Mouse (Mus musculus): Measurements from ENCODE around the gene Trim30a. TPM values are rescaled to one million over a fixed set of nuclear protein-coding genes. Genes with fewer than 3 reads are reported as not detected.

The Trim30a gene
- polyA plus RNA-seq, 1 experiment = not detected

- no peaks in the 10 kb centered on the region for H3K79me2 ChIP-seq (ENCODE audit: control insufficient read depth, insufficient read depth)
- TF ChIP-seq MAX (IDR thresholded peaks at IDR 0.05) (no peak), FOSL1 (IDR thresholded peaks at IDR 0.05; ENCODE audit: insufficient read depth, low read length, poor library complexity, severe bottlenecking) (no peak), MYOG (IDR thresholded peaks at IDR 0.05; ENCODE audit: control insufficient read depth, extremely low read depth, insufficient read length) (no peak), CEBPB (IDR thresholded peaks at IDR 0.05; ENCODE audit: low read depth) (no peak), USF1 (IDR thresholded peaks at IDR 0.05; ENCODE audit: low read depth) (no peak), MYOD1 (IDR thresholded peaks at IDR 0.05; ENCODE audit: control insufficient read depth, insufficient read length, low read depth) (no peak), CTCF (IDR thresholded peaks at IDR 0.05; ENCODE audit: control insufficient read depth, insufficient read depth, insufficient read length) (no peak)
- H3K4me3 ChIP-seq (ENCODE audit: insufficient read depth, poor library complexity, severe bottlenecking) = no peak overlapping the region
- H3K36me3 ChIP-seq (ENCODE audit: control insufficient read depth, insufficient read depth) = no peaks in the 10 kb centered on the region
- H3ac ChIP-seq (ENCODE audit: control insufficient read depth, insufficient read length, low read depth) = no peak overlapping the region
- H3K27me3 ChIP-seq (ENCODE audit: control insufficient read depth, insufficient read depth, insufficient read length) = no peaks in the 10 kb centered on the region
- H3K79me3 ChIP-seq (ENCODE audit: low read depth) = no peaks in the 10 kb centered on the region
Measured at GRCm38 (mm10) chr7:104404460-104404950, 60.5 kb downstream of the Trim30a start.

GRCm38 (mm10) chr7:104401140-104401539, 63.9 kb downstream of the Trim30a start:
- no peak for TF ChIP-seq FOSL1 (IDR thresholded peaks at IDR 0.05; ENCODE audit: insufficient read depth, low read length, poor library complexity, severe bottlenecking)
- no peaks in the 10 kb centered on the region for H3K27me3 ChIP-seq (ENCODE audit: control insufficient read depth, insufficient read depth, insufficient read length)

GRCm38 (mm10) chr7:104400698-104401097, 64.3 kb downstream of the Trim30a start, which contains the start of gene Trim30c:
TSS of gene Trim30c (minus strand) at chr7:104400837.
- no peak within 1 kb of the TSS for H3K4me3 ChIP-seq (ENCODE audit: insufficient read depth, poor library complexity, severe bottlenecking)

More at GRCm38 (mm10) chr7:104401140-104401539, 63.9 kb downstream of the Trim30a start:
- Histone ChIP-seq H3ac (ENCODE audit: control insufficient read depth, insufficient read length, low read depth) (no peak overlapping the region), H3K36me3 (ENCODE audit: control insufficient read depth, insufficient read depth) (no peaks in the 10 kb centered on the region), H3K79me3 (ENCODE audit: low read depth) (no peaks in the 10 kb centered on the region), H3K4me3 (ENCODE audit: insufficient read depth, poor library complexity, severe bottlenecking) (no peak overlapping the region), H3K79me2 (ENCODE audit: control insufficient read depth, insufficient read depth) (no peaks in the 10 kb centered on the region)

GRCm38 (mm10) chr7:104398492-104398891, 66.5 kb downstream of the Trim30a start:
- no peak for TF ChIP-seq FOSL1 (IDR thresholded peaks at IDR 0.05; ENCODE audit: insufficient read depth, low read length, poor library complexity, severe bottlenecking)
- no peak for TF ChIP-seq CTCF (IDR thresholded peaks at IDR 0.05; ENCODE audit: control insufficient read depth, insufficient read depth, insufficient read length)
- no peak for TF ChIP-seq MYOG (IDR thresholded peaks at IDR 0.05; ENCODE audit: control insufficient read depth, extremely low read depth, insufficient read length)
- no peak for TF ChIP-seq MAX (IDR thresholded peaks at IDR 0.05)
- TF ChIP-seq MYOD1 (IDR thresholded peaks at IDR 0.05; ENCODE audit: control insufficient read depth, insufficient read length, low read depth) = no peak
- no peak for TF ChIP-seq USF1 (IDR thresholded peaks at IDR 0.05; ENCODE audit: low read depth)
- no peak for TF ChIP-seq CEBPB (IDR thresholded peaks at IDR 0.05; ENCODE audit: low read depth)
- no peaks in the 10 kb centered on the region for H3K27me3 ChIP-seq (ENCODE audit: control insufficient read depth, insufficient read depth, insufficient read length)
- H3K79me2 ChIP-seq (ENCODE audit: control insufficient read depth, insufficient read depth) = no peaks in the 10 kb centered on the region
- no peak overlapping the region for H3K4me3 ChIP-seq (ENCODE audit: insufficient read depth, poor library complexity, severe bottlenecking)
- H3K36me3 ChIP-seq (ENCODE audit: control insufficient read depth, insufficient read depth) = no peaks in the 10 kb centered on the region
- H3K79me3 ChIP-seq (ENCODE audit: low read depth) = no peaks in the 10 kb centered on the region
- H3ac ChIP-seq (ENCODE audit: control insufficient read depth, insufficient read length, low read depth) = no peak overlapping the region

More at GRCm38 (mm10) chr7:104400698-104401097, 64.3 kb downstream of the Trim30a start, which contains the start of gene Trim30c:
- no peaks in the 10 kb centered on the region for H3K79me2 ChIP-seq (ENCODE audit: control insufficient read depth, insufficient read depth)
- no peak within 1 kb of the TSS for H3ac ChIP-seq (ENCODE audit: control insufficient read depth, insufficient read length, low read depth)
- no peaks in the 10 kb centered on the region for H3K79me3 ChIP-seq (ENCODE audit: low read depth)
- no peak for TF ChIP-seq CEBPB (IDR thresholded peaks at IDR 0.05; ENCODE audit: low read depth)
- TF ChIP-seq CTCF (IDR thresholded peaks at IDR 0.05; ENCODE audit: control insufficient read depth, insufficient read depth, insufficient read length) = no peak
- TF ChIP-seq MAX (IDR thresholded peaks at IDR 0.05) = no peak
- TF ChIP-seq USF1 (IDR thresholded peaks at IDR 0.05; ENCODE audit: low read depth) = no peak
- TF ChIP-seq FOSL1 (IDR thresholded peaks at IDR 0.05; ENCODE audit: insufficient read depth, low read length, poor library complexity, severe bottlenecking) = no peak
- TF ChIP-seq MYOG (IDR thresholded peaks at IDR 0.05; ENCODE audit: control insufficient read depth, extremely low read depth, insufficient read length) = no peak
- no peak for TF ChIP-seq MYOD1 (IDR thresholded peaks at IDR 0.05; ENCODE audit: control insufficient read depth, insufficient read length, low read depth)
- no peaks in the 10 kb centered on the region for H3K27me3 ChIP-seq (ENCODE audit: control insufficient read depth, insufficient read depth, insufficient read length)
- no peaks in the 10 kb centered on the region for H3K36me3 ChIP-seq (ENCODE audit: control insufficient read depth, insufficient read depth)

GRCm38 (mm10) chr7:104369736-104370414, 95.1 kb downstream of the Trim30a start, which contains the start of gene Trim30b:
TSS of gene Trim30b (minus strand) at chr7:104369884.
- no peaks in the 10 kb centered on the region for H3K79me2 ChIP-seq (ENCODE audit: control insufficient read depth, insufficient read depth)
- H3K27me3 ChIP-seq (ENCODE audit: control insufficient read depth, insufficient read depth, insufficient read length) = no peaks in the 10 kb centered on the region
- H3ac ChIP-seq (ENCODE audit: control insufficient read depth, insufficient read length, low read depth) = no peak within 1 kb of the TSS
- H3K79me3 ChIP-seq (ENCODE audit: low read depth) = no peaks in the 10 kb centered on the region
- no peak for TF ChIP-seq MYOG (IDR thresholded peaks at IDR 0.05; ENCODE audit: control insufficient read depth, extremely low read depth, insufficient read length)
- no peak within 1 kb of the TSS for H3K4me3 ChIP-seq (ENCODE audit: insufficient read depth, poor library complexity, severe bottlenecking)
- H3K36me3 ChIP-seq (ENCODE audit: control insufficient read depth, insufficient read depth) = no peaks in the 10 kb centered on the region

- no peak for TF ChIP-seq MYOD1 (IDR thresholded peaks at IDR 0.05; ENCODE audit: control insufficient read depth, insufficient read length, low read depth)
- TF ChIP-seq FOSL1 (IDR thresholded peaks at IDR 0.05; ENCODE audit: insufficient read depth, low read length, poor library complexity, severe bottlenecking) = no peak
- TF ChIP-seq USF1 (IDR thresholded peaks at IDR 0.05; ENCODE audit: low read depth) = no peak
- no peak for TF ChIP-seq MYOG (IDR thresholded peaks at IDR 0.05; ENCODE audit: control insufficient read depth, extremely low read depth, insufficient read length)
- TF ChIP-seq CEBPB (IDR thresholded peaks at IDR 0.05; ENCODE audit: low read depth) = no peak
- TF ChIP-seq MAX (IDR thresholded peaks at IDR 0.05) = no peak
- no peak for TF ChIP-seq CTCF (IDR thresholded peaks at IDR 0.05; ENCODE audit: control insufficient read depth, insufficient read depth, insufficient read length)
- H3K36me3 ChIP-seq (ENCODE audit: control insufficient read depth, insufficient read depth) = no peaks in the 10 kb centered on the region
- H3ac ChIP-seq (ENCODE audit: control insufficient read depth, insufficient read length, low read depth) = no peak overlapping the region
- H3K4me3 ChIP-seq (ENCODE audit: insufficient read depth, poor library complexity, severe bottlenecking) = no peak overlapping the region
- no peaks in the 10 kb centered on the region for H3K79me3 ChIP-seq (ENCODE audit: low read depth)
- no peaks in the 10 kb centered on the region for H3K79me2 ChIP-seq (ENCODE audit: control insufficient read depth, insufficient read depth)
- no peaks in the 10 kb centered on the region for H3K27me3 ChIP-seq (ENCODE audit: control insufficient read depth, insufficient read depth, insufficient read length)
Measured at GRCm38 (mm10) chr7:104366339-104366738, 98.7 kb downstream of the Trim30a start.

Measured in C2C12 (cell line).